Mouse (Mus musculus): Measurements from ENCODE around the gene Cage1. TPM values are rescaled to one million over a fixed set of nuclear protein-coding genes. Genes with fewer than 3 reads are reported as not detected.
A peak's percentile ranks its signal among the peaks of the same experiment; 100 is the strongest.

Cage1 gene
- total RNA-seq, 2 experiments from 2014 or later = 3.6 to 3.8 TPM

DNA sequence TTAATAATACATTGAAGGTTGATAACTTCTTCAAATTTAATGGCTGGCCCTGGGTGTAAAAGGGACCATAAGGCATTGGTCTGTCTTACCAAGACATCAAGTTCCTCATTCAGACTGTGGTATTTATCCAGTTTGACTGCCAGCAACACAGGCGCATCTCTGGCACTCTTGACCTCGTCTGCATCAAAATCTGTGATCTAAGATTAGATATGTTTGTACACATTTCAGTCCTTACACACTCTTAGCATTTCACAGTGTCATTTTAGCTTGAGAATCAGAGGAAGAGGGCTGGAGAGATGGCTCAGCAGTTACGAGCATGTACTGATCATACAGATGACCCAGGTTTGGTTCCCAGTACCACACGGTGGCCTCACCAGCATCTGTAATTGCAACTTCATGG lies 21.3 kb downstream of the Cage1 start:
- intact Hi-C loops (cut with DNase I) = no loop called here

DNA sequence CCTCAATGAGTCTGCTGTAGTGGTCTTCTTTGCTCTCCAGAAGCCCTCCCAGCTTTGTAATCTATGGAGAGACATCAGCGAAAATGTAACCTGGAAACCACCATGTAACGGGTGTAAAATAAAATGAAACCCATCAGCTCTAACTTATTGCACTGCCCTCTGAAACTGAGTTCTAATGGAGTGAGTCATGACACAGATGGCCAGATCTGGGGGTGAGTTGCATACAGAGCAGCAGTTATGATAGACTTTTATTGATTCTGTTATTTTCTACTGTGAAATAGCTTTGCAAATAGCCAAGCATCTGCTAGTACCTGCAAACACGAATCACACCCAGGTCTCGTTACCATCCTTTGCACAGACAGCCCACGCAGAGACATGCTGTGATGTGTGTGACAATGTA lies 24.4 kb downstream of the Cage1 start:
- intact Hi-C loops (cut with DNase I) = no loop called here
- DNase-seq = no peak

More for the DNA sequence above, 21.3 kb downstream of the Cage1 start:
- no peak for DNase-seq

DNA sequence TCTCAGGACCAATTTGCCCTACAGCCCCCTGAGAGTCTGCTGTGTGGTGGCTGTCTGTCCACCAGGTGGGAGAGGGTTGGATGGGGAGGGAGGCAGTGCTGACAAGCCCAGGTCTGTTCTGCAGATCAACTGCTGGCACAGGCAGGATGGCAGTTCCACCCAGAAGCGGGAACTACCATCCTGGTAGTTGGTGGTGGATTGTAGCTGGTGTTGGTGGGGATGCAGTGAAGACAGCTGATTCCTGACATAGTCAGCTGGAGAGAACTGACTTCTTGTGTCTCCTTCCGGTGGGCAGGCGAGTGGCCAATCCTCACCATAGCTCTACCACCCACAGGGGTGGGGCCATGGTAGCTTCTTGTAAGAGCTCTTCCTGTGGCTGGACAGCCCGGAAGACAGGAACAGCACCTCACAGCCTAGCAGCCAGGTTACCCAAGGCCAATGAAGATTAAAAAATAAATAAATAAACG lies 26.4 kb downstream of the Cage1 start:
- no peak for DNase-seq
- intact Hi-C loops (cut with DNase I) = no loop called here

DNA sequence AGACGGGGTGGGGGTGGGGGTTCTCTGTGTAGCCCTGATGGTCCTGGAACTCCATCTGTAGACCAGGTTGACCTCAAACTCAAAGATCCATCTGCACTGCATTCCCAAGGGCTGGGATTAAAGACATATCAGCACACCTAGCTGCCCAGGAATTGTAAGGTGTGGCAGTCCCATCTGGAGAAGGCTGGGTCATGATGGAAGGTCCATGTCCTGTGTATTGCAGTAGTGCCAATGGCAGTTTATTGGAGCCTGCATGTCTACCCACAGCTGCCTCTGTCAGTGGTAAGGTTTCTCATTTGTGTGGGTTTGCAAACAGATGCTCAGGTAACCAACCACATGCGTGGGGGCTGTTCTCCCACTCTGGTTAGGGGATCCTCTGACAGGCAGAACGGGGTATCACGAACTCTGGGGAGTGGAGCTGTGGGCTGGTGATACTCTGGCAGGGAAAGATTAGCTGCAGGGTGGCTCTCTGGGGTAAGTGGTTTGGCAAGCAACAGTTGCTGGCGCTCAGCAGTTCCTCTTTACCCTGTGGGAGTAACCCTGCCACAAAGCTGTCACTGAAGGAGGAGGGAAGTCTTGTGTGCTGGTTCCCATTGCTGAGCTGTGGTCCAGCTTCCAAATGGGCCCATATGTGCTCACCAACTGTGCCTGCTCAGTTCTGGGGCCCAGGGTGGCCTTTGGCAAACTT lies 27.0 kb downstream of the Cage1 start:
- no peak for DNase-seq
- intact Hi-C loops (cut with DNase I) = no loop called here

GRCm38 (mm10) chr13:38007972-38008371 lies 28.9 kb downstream of the Cage1 start:
- intact Hi-C loops (cut with DNase I) = no loop called here
- no peak for DNase-seq

DNA sequence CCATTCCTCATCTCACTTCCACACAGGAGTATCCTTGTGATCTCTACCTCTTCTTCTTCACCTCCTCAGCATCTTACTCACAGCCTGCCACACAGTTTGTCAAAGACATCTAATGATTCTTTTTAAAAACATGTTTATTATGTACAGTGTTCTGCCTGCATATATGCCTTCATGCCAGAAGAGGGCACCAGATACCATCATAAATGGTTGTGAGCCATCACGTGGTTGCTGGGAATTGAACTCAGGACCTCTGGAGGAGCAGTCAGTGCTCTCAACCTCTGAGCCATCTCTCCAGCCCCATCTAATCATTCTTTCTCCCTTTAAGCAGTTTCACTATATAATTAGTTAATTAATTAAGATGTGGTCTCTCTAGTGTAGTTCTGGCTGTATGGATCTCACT lies 34.4 kb downstream of the Cage1 start:
- intact Hi-C loops (cut with DNase I) = no loop called here
- no peak for DNase-seq

DNA sequence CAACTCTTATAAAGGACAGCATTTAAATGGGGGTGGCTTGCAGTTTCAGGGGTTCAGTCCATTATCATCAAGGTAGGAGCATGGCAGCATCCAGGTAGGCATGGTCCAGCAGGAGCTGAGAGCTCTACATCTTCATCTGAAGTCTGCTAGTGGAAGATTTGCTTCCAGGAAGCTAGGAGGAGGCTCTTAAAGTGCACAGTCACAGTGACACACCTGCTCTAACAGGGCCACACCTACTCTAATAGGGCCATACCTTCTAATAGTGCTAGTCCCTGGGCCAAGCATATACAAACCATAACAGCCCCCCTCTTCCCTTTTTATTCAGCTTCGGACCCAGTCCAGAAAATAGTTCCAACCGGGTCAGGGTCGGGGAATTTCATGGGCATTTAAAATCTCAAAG lies 37.2 kb downstream of the Cage1 start:
- intact Hi-C loops (cut with DNase I) = no loop called here
- no peak for DNase-seq

- intact Hi-C loops (cut with DNase I) = loop anchor here (5.0 kb wide), 1 partner anchor 43 kb away; the partner anchor contains the start of genes Cage1 and Riok1
- DNase-seq = no peak
These were observed 42.5 kb downstream of the Cage1 start for GRCm38 (mm10) chr13:37994405-37994749.

- DNase-seq = peak; percentile 98
- intact Hi-C loops (cut with DNase I) = loop anchor here (5.0 kb wide), 1 partner anchor 43 kb away; the partner anchor contains the start of genes Cage1 and Riok1
These were observed 43.0 kb downstream of the Cage1 start, which contains the start of gene Ssr1 for GRCm38 (mm10) chr13:37993704-37994404. Gene Ssr1 (minus strand): TSS chr13:37994217.

DNA sequence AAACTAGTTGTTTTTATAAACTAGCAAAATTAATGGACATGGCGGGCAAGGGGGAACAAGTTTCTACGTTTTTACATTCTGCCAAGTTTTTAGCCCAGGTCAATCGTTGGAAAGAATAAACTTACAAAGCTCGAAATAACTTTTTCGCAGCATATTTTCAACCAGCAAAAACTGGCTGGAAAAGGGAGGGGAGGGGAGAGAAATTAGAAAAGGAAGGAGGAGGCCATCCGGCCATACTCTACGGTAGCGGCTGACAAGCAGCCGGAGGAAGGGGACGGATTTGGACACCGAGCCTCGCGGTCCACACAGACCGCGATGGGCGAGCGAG lies 43.5 kb downstream of the Cage1 start:
- DNase-seq = no peak
- intact Hi-C loops (cut with DNase I) = loop anchor here (5.0 kb wide), 1 partner anchor 44 kb away; the partner anchor contains the start of genes Cage1 and Riok1

DNA sequence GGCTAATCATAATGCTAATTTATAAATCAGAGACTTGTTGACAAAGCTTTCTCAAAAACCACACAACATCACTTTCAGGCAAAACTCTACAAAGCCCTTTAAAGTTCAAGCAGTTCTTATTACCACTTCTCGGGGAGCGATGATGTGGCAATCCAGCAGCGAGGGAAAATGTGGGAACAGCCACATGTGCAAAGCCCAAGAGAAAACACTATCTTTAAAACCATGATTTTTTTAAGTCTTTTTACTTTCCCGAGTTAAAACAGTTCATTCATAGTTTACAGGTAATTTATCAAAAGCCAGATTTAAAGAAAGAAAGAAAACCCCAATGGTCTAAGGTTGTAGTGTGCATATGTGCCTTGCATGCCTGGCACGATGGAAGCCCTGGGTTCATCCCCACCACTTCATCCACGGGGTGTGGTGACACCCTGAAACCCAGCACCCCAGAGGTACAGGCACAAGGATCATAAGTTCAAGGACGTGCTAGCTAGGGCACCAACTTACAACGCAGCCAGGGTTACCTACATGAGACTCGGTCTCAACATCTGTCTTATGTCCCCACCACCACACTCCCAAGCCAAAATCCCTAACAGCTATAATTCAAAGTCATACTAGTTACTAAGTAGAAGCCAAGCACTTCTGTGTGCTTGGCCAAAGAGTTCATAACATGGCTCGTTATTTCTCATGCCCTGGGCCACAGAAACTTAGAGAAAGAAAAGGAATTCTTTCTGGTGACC lies 44.1 kb downstream of the Cage1 start:
- intact Hi-C loops (cut with DNase I) = loop anchor here (5.0 kb wide), 1 partner anchor 44 kb away; the partner anchor contains the start of genes Cage1 and Riok1

GRCm38 (mm10) chr13:37989701-37990100 lies 47.2 kb downstream of the Cage1 start:
- intact Hi-C loops (cut with DNase I) = loop anchor here (5.0 kb wide), 2 partner anchors 48 to 58 kb away; partner anchors contain the start of genes Cage1 and Riok1
- no peak for DNase-seq

More for the DNA sequence above, 44.1 kb downstream of the Cage1 start:
- DNase-seq = no peak

GRCm38 (mm10) chr13:37986166-37986565 lies 50.7 kb downstream of the Cage1 start:
- no peak for DNase-seq
- intact Hi-C loops (cut with DNase I) = loop anchor here (5.0 kb wide), 1 partner anchor 61 kb away; no protein-coding TSS in a partner anchor

- no peak for DNase-seq
- intact Hi-C loops (cut with DNase I) = no loop called here
These were observed 55.8 kb downstream of the Cage1 start for GRCm38 (mm10) chr13:37981063-37981462.

- DNase-seq = no peak
- intact Hi-C loops (cut with DNase I) = no loop called here
These were observed 56.5 kb downstream of the Cage1 start for GRCm38 (mm10) chr13:37980346-37980745.

DNA sequence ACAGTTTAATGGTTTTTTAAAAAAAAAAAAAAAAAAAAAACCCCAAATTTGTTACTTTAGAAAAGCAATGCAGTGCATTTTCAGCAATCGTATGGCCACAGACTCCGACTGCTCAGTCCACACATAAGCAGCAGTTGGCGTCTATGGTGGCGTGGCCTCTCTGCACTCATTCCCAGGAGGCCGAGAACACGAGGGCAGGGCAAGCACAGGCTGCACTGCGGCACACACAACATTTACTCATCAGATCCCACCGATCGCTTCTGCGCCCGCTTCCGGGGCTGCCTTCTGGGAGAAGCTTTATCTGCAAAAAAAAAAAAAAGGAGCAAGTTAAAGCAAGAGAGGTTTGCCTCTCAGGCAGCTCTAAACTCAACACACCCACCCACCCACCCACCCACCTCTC lies 57.4 kb downstream of the Cage1 start:
- intact Hi-C loops (cut with DNase I) = no loop called here
- DNase-seq = no peak

- intact Hi-C loops (cut with DNase I) = no loop called here
These were observed 62.1 kb downstream of the Cage1 start for GRCm38 (mm10) chr13:37974731-37975130.

DNA sequence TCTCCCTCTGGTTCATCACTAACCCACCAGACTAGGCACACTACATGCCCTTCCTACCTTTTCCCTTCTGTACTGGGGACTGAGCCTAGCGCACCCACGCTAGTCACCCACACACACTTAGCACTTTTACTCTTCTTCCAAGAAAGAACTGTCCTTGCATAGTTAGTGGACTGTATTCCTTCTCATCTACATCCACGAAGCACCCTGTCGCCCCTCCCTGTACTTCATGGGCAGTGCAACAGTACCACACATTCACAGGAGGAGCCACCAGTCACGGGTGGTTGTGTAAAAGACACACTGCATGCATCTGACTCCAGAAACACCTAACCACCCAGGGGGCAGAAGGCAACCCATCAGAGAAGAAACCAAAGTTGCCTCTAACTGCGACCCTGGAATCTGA lies 62.8 kb downstream of the Cage1 start:
- intact Hi-C loops (cut with DNase I) = no loop called here
- DNase-seq = no peak

More at GRCm38 (mm10) chr13:37974731-37975130, 62.1 kb downstream of the Cage1 start:
- DNase-seq = no peak

GRCm38 (mm10) chr13:37970887-37971530 lies 65.9 kb downstream of the Cage1 start:
- intact Hi-C loops (cut with DNase I) = no loop called here
- no peak for DNase-seq

DNA sequence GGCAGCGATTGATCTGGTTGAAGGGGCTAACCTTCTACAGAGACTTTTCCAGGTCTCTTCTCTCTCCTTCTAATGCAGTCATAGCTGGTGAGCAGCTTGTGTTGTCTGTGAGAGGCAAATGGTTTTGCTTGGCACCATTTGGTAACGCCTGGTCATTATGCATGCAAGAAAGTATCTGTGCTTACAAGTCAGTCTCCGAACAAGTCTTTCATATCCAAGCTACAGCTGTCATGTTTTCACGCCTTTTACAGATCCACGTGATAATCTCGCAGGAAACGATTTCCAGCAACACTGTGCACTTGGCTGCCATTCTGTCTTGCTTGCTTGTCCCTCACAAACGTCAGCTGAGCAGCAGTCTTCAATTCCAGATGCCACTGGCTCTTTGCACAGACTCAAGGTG lies 66.9 kb downstream of the Cage1 start:
- DNase-seq = no peak
- intact Hi-C loops (cut with DNase I) = loop anchor here (10.0 kb wide), 1 partner anchor 515 kb away; no protein-coding TSS in a partner anchor
